ENCODE assay signal across 8 mouse cellular contexts in genomic region chr11:50713610-50714202, GRCm38 (mm10).
A peak's percentile ranks its signal among the peaks of the same experiment; 100 is the strongest.
DNase-seq lines count a peak whose midpoint lies in the region; ATAC-seq and TF ChIP-seq lines count a peak whose summit lies in the region.

No protein-coding gene starts in this region.

- H3K36me3 ChIP-seq in hindbrain, embryonic 16.5 days (ENCODE audit: control insufficient read depth, insufficient read depth, low read length) = no peaks in the 10 kb centered on the region
- no peaks in the 10 kb centered on the region for H3K36me3 ChIP-seq in hindbrain, embryonic 13.5 days
- H3K36me3 ChIP-seq in liver, embryonic 12.5 days = no peaks in the 10 kb centered on the region

- no peak for TF ChIP-seq CTCF in brain, embryonic 14.5 days (IDR thresholded peaks at IDR 0.05; ENCODE audit: borderline replicate concordance, extremely low read depth, insufficient read depth, insufficient read length)

- peak; percentile 6 for DNase-seq in brain, embryonic 14.5 days (ENCODE audit: low read depth)
- peak; percentile 39 for DNase-seq in heart, postnatal 4 days
- no peak for DNase-seq in natural killer cell, adult 2 months (ENCODE audit: low spot score in 2 of 2)
- DNase-seq in spleen, postnatal 14 days (ENCODE audit: low spot score in 2 of 2) = no peak
- no peak for DNase-seq in cerebellum, adult 11-12 months

- H3K27ac ChIP-seq in hindbrain, embryonic 16.5 days (ENCODE audit: low read depth, low read length) = no peak overlapping the region
- H3K27ac ChIP-seq in hindbrain, embryonic 13.5 days = no peak overlapping the region
- no peak overlapping the region for H3K27ac ChIP-seq in liver, embryonic 12.5 days

- H3K4me3 ChIP-seq in hindbrain, embryonic 16.5 days (ENCODE audit: low read length) = no peak overlapping the region
- no peak overlapping the region for H3K4me3 ChIP-seq in hindbrain, embryonic 13.5 days
- H3K4me3 ChIP-seq in liver, embryonic 12.5 days = no peak overlapping the region

- H3K4me2 ChIP-seq in hindbrain, embryonic 16.5 days (ENCODE audit: low read length) = no peak overlapping the region
- H3K4me2 ChIP-seq in hindbrain, embryonic 13.5 days = no peak overlapping the region
- peak overlapping the region; percentile 4; the same call in 1 of the 2 replicates for H3K4me2 ChIP-seq in liver, embryonic 12.5 days

- peak; percentile 43; the same call in 1 of the 2 replicates for ATAC-seq in hindbrain, embryonic 16.5 days
- no peak; the same call in 1 of the 2 replicates for ATAC-seq in hindbrain, embryonic 13.5 days (ENCODE audit: low FRiP score)
- ATAC-seq in liver, embryonic 12.5 days = no peak; the same call in 1 of the 2 replicates

- no peaks in the 10 kb centered on the region for H3K9me3 ChIP-seq in hindbrain, embryonic 16.5 days (ENCODE audit: control insufficient read depth, low read length)
- H3K9me3 ChIP-seq in hindbrain, embryonic 13.5 days = no peaks in the 10 kb centered on the region
- no peaks in the 10 kb centered on the region for H3K9me3 ChIP-seq in liver, embryonic 12.5 days (replicated peaks)

- 42% methylated on average over 21 of the region's 21 CpGs for WGBS in hindbrain, embryonic 16.5 days
- WGBS in hindbrain, embryonic 13.5 days = 43% methylated on average over 21 of the region's 21 CpGs
- 31% methylated on average over 21 of the region's 21 CpGs for WGBS in liver, embryonic 12.5 days (ENCODE audit: insufficient replicate concordance)

- no peaks in the 10 kb centered on the region for H3K27me3 ChIP-seq in hindbrain, embryonic 16.5 days (replicated peaks; ENCODE audit: control insufficient read depth, insufficient read depth, low read length)
- H3K27me3 ChIP-seq in hindbrain, embryonic 13.5 days = 0 out of 2 replicates have a peak, but pooled peaks cover 3% of the 10 kb centered on the region
- no peaks in the 10 kb centered on the region for H3K27me3 ChIP-seq in liver, embryonic 12.5 days (replicated peaks)

- H3K4me1 ChIP-seq in hindbrain, embryonic 16.5 days (ENCODE audit: control insufficient read depth, insufficient read depth, low read depth, low read length) = peaks cover 2% of the 10 kb centered on the region; the same call in 1 of the 2 replicates
- H3K4me1 ChIP-seq in hindbrain, embryonic 13.5 days (replicated peaks) = peaks cover 19% of the 10 kb centered on the region
- no peaks in the 10 kb centered on the region for H3K4me1 ChIP-seq in liver, embryonic 12.5 days

- no peak overlapping the region for H3K9ac ChIP-seq in hindbrain, embryonic 16.5 days (ENCODE audit: low read depth, low read length)
- H3K9ac ChIP-seq in hindbrain, embryonic 13.5 days = no peak overlapping the region
- H3K9ac ChIP-seq in liver, embryonic 12.5 days = no peak overlapping the region

- TF ChIP-seq POLR2A in brain, embryonic 14.5 days (IDR thresholded peaks at IDR 0.05; ENCODE audit: borderline replicate concordance, extremely low read depth, insufficient read depth, insufficient read length, poor library complexity, severe bottlenecking) = no peak

Comparison
In these comparisons a context has a peak if more than half of its experiments do, and no peak if none do; other contexts are left out.
1. DNase-seq: peak in brain, embryonic 14.5 days (single experiment) and heart, postnatal 4 days (single experiment); none in natural killer cell, adult 2 months (0 of 2), spleen, postnatal 14 days (0 of 2) and cerebellum, adult 11-12 months (single experiment).